Mouse (Mus musculus): ENCODE data around the gene Fkbp2. TPM values are rescaled to one million over a fixed set of nuclear protein-coding genes. Genes with fewer than 3 reads are reported as not detected.

Gene Fkbp2
- total and polyA plus RNA-seq, 2 experiments from 2014 or later, result 0.65 to 59.9 TPM

- WGBS, result 23% methylated on average over 15 of the region's 15 CpGs
- no peaks in the 10 kb centered on the region for H3K9me3 ChIP-seq (replicated peaks; ENCODE audit: control insufficient read depth, low read length)
- peak overlapping the region; percentile 67 for H3K4me3 ChIP-seq (ENCODE audit: low read depth, low read length)
- peak overlapping the region; percentile 56; the same call in 1 of the 2 replicates for H3K9ac ChIP-seq (replicated peaks; ENCODE audit: low read depth, low read length)
- H3K27me3 ChIP-seq (ENCODE audit: control insufficient read depth, insufficient read depth, low read length), result no peaks in the 10 kb centered on the region
- no peak for ATAC-seq (ENCODE audit: insufficient read depth, low read depth)
- peak overlapping the region; percentile 81 for H3K4me2 ChIP-seq (ENCODE audit: low read depth, low read length)
- no peak for DNase-seq (ENCODE audit: low spot score)
- H3K36me3 ChIP-seq (replicated peaks; ENCODE audit: control insufficient read depth, insufficient read depth, low read length), result peaks cover 23% of the 10 kb centered on the region
- no peak overlapping the region for H3K27ac ChIP-seq (ENCODE audit: low read depth)
- TF ChIP-seq EP300 (IDR thresholded peaks at IDR 0.05; ENCODE audit: low read depth) (no peak), CTCF (IDR thresholded peaks at IDR 0.05; ENCODE audit: low read depth) (no peak)
- H3K4me1 ChIP-seq (ENCODE audit: control insufficient read depth, insufficient read depth), result peaks cover 11% of the 10 kb centered on the region; the same call in 1 of the 2 replicates
These were observed 11.6 kb downstream of the Fkbp2 start for GRCm38 (mm10) chr19:6968491-6969271.

GRCm38 (mm10) chr19:6956461-6956860 is 23.8 kb downstream of the Fkbp2 start:
- H3K9ac ChIP-seq (replicated peaks; ENCODE audit: low read depth, low read length), result no peak overlapping the region
- H3K9me3 ChIP-seq (replicated peaks; ENCODE audit: control insufficient read depth, low read length), result no peaks in the 10 kb centered on the region
- DNase-seq (ENCODE audit: low spot score) (no peak), ATAC-seq (ENCODE audit: insufficient read depth, low read depth) (no peak)
- H3K4me3 ChIP-seq (ENCODE audit: low read depth, low read length), result no peak overlapping the region
- WGBS, result 75% methylated on average over 10 of the region's 10 CpGs
- no peaks in the 10 kb centered on the region for H3K27me3 ChIP-seq (ENCODE audit: control insufficient read depth, insufficient read depth, low read length)
- H3K27ac ChIP-seq (ENCODE audit: low read depth), result no peak overlapping the region
- H3K4me1 ChIP-seq (ENCODE audit: control insufficient read depth, insufficient read depth), result peaks cover 30% of the 10 kb centered on the region
- H3K36me3 ChIP-seq (replicated peaks; ENCODE audit: control insufficient read depth, insufficient read depth, low read length), result peaks cover 42% of the 10 kb centered on the region
- no peak overlapping the region for H3K4me2 ChIP-seq (ENCODE audit: low read depth, low read length)
- TF ChIP-seq CTCF (IDR thresholded peaks at IDR 0.05; ENCODE audit: low read depth), result no peak
- TF ChIP-seq EP300 (IDR thresholded peaks at IDR 0.05; ENCODE audit: low read depth), result no peak

GRCm38 (mm10) chr19:6955424-6955823 is 24.9 kb downstream of the Fkbp2 start:
- TF ChIP-seq CTCF (IDR thresholded peaks at IDR 0.05; ENCODE audit: low read depth) (peak; percentile 35), EP300 (IDR thresholded peaks at IDR 0.05; ENCODE audit: low read depth) (no peak; the same call in 1 of the 2 replicates)
- DNase-seq (ENCODE audit: low spot score) (peak; percentile 75), ATAC-seq (ENCODE audit: insufficient read depth, low read depth) (peak; percentile 53)
- no peaks in the 10 kb centered on the region for H3K9me3 ChIP-seq (replicated peaks; ENCODE audit: control insufficient read depth, low read length)
- H3K27me3 ChIP-seq (ENCODE audit: control insufficient read depth, insufficient read depth, low read length), result no peaks in the 10 kb centered on the region
- H3K4me3 ChIP-seq (ENCODE audit: low read depth, low read length), result no peak overlapping the region
- H3K9ac ChIP-seq (replicated peaks; ENCODE audit: low read depth, low read length), result 0 out of 2 replicates have a peak overlapping the region, but pooled peaks have one; percentile 29
- 34% methylated on average over 7 of the region's 7 CpGs for WGBS
- peaks cover 39% of the 10 kb centered on the region for H3K36me3 ChIP-seq (replicated peaks; ENCODE audit: control insufficient read depth, insufficient read depth, low read length)
- H3K4me1 ChIP-seq (ENCODE audit: control insufficient read depth, insufficient read depth), result peaks cover 30% of the 10 kb centered on the region
- no peak overlapping the region for H3K4me2 ChIP-seq (ENCODE audit: low read depth, low read length)
- peak overlapping the region; percentile 54 for H3K27ac ChIP-seq (ENCODE audit: low read depth)

GRCm38 (mm10) chr19:6954046-6954445 is 26.3 kb downstream of the Fkbp2 start:
- no peaks in the 10 kb centered on the region for H3K9me3 ChIP-seq (replicated peaks; ENCODE audit: control insufficient read depth, low read length)
- no peak overlapping the region for H3K4me2 ChIP-seq (ENCODE audit: low read depth, low read length)
- no peak overlapping the region for H3K4me3 ChIP-seq (ENCODE audit: low read depth, low read length)
- H3K27me3 ChIP-seq (ENCODE audit: control insufficient read depth, insufficient read depth, low read length), result no peaks in the 10 kb centered on the region
- no peak overlapping the region for H3K27ac ChIP-seq (ENCODE audit: low read depth)
- no peak for ATAC-seq (ENCODE audit: insufficient read depth, low read depth)
- peaks cover 30% of the 10 kb centered on the region for H3K4me1 ChIP-seq (ENCODE audit: control insufficient read depth, insufficient read depth)
- peaks cover 25% of the 10 kb centered on the region for H3K36me3 ChIP-seq (replicated peaks; ENCODE audit: control insufficient read depth, insufficient read depth, low read length)
- peak; percentile 30 for DNase-seq (ENCODE audit: low spot score)
- H3K9ac ChIP-seq (replicated peaks; ENCODE audit: low read depth, low read length), result no peak overlapping the region
- WGBS, result 50% methylated on average over 9 of the region's 9 CpGs
- TF ChIP-seq EP300 (IDR thresholded peaks at IDR 0.05; ENCODE audit: low read depth), result no peak
- TF ChIP-seq CTCF (IDR thresholded peaks at IDR 0.05; ENCODE audit: low read depth), result peak; percentile 45

- Histone ChIP-seq H3K36me3 (replicated peaks; ENCODE audit: control insufficient read depth, insufficient read depth, low read length) (peaks cover 13% of the 10 kb centered on the region; the same call in 1 of the 2 replicates), H3K4me1 (ENCODE audit: control insufficient read depth, insufficient read depth) (peaks cover 30% of the 10 kb centered on the region), H3K4me3 (ENCODE audit: low read depth, low read length) (peak overlapping the region; percentile 71), H3K27me3 (ENCODE audit: control insufficient read depth, insufficient read depth, low read length) (no peaks in the 10 kb centered on the region), H3K4me2 (ENCODE audit: low read depth, low read length) (peak overlapping the region; percentile 81), H3K27ac (ENCODE audit: low read depth) (peak overlapping the region; percentile 96), H3K9me3 (replicated peaks; ENCODE audit: control insufficient read depth, low read length) (no peaks in the 10 kb centered on the region), H3K9ac (replicated peaks; ENCODE audit: low read depth, low read length) (peak overlapping the region; percentile 74)
- 9% methylated on average over 3 of the region's 3 CpGs for WGBS
- no peak for DNase-seq (ENCODE audit: low spot score)
- no peak for TF ChIP-seq EP300 (IDR thresholded peaks at IDR 0.05; ENCODE audit: low read depth)
- no peak for TF ChIP-seq CTCF (IDR thresholded peaks at IDR 0.05; ENCODE audit: low read depth)
- ATAC-seq (ENCODE audit: insufficient read depth, low read depth), result no peak
These were observed 27.6 kb downstream of the Fkbp2 start for GRCm38 (mm10) chr19:6952712-6953037.

All from heart, postnatal 0 days (tissue).